Mouse (Mus musculus) spleen, adult 2 months (tissue): ENCODE measurements around the gene Mycbpap.

Experiments used
- CTCF ChIP-seq: fragments of 200-500 bp; IDR thresholded peaks from 2 replicates; pipeline ENCODE4 v1.5.1; 2011; ENCODE audit warnings: mild to moderate bottlenecking, inconsistent platforms; ENCODE audit not compliant: insufficient read depth, insufficient read length, insufficient replicate concordance; ENCODE audit errors: extremely low read depth
- POLR2A ChIP-seq: fragments of 200-500 bp; IDR thresholded peaks from 2 replicates; pipeline ENCODE4 v1.6.1; 2011; ENCODE audit warnings: low read depth, low read length, inconsistent platforms

- TF ChIP-seq POLR2A, result no peak
- no peak for TF ChIP-seq CTCF
Measured at GRCm38 (mm10) chr11:94547271-94547670, 25.7 kb upstream of the Mycbpap start.
